Mouse (Mus musculus) cerebellum, adult 2 months (tissue): ENCODE data around the gene Pgm5.

Source experiments
- CTCF ChIP-seq: fragments of 200-500 bp; IDR thresholded peaks from 2 replicates; pipeline ENCODE4 v1.5.1; 2011; ENCODE audit warnings: low read depth, mild to moderate bottlenecking, control low read depth, low read length, moderate library complexity, borderline replicate concordance; ENCODE audit not compliant: insufficient read depth
- POLR2A ChIP-seq: fragments of 200-500 bp; IDR thresholded peaks from 2 replicates; pipeline ENCODE4 v1.6.1; 2011; ENCODE audit warnings: low read length, control low read depth, borderline replicate concordance; ENCODE audit not compliant: insufficient read depth

DNA sequence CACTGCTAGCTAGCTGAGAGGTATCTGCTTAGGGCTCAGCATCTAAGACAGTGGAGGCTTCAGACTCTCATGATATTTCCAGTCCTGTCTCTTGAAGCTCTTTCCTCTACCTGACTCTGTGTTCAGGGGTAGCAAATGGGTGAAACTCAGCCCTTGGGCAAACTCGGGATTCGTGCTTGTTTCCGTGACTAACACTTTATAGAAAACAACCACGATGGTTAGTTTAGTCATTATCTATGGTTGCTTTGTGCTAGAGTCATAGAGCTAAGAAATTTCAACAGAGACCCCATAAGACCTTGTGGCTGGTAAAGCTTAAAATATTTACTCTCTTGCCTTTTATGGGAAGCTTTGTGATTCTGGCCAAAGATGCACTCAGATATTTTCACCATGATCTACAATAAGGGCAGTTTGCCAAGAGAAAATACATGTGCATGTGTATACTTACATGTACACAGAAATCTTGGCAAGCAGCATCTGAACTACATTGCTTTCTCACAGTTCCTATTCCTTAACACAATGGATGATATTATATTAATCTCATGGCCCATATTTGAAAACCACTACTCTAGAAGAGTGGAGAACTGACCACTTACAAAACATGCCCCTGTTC lies 115.3 kb downstream of the Pgm5 start:
- TF ChIP-seq CTCF (no peak), POLR2A (no peak)
